Mouse (Mus musculus): ENCODE measurements around the gene Dock9.

Dock9 gene

GRCm38 (mm10) chr14:121797457-121798410 is at the start of gene Dock9:
TSS of gene Dock9 (minus strand) at chr14:121797837.
- peak; percentile 93 for DNase-seq

GRCm38 (mm10) chr14:121844486-121844885 is 46.8 kb upstream of the Dock9 start:
- no peak for DNase-seq

- no peak for DNase-seq
These were observed 42.6 kb upstream of the Dock9 start for GRCm38 (mm10) chr14:121840217-121840616.

- no peak for DNase-seq
These were observed 40.5 kb upstream of the Dock9 start for GRCm38 (mm10) chr14:121838161-121838560.

- no peak for DNase-seq
These were observed 35.4 kb upstream of the Dock9 start for GRCm38 (mm10) chr14:121833001-121833520.

- no peak for DNase-seq
These were observed 32.3 kb upstream of the Dock9 start for GRCm38 (mm10) chr14:121829816-121830442.

- no peak for DNase-seq
These were observed 29.5 kb upstream of the Dock9 start for GRCm38 (mm10) chr14:121827091-121827490.

- peak; percentile 43 for DNase-seq
These were observed 28.1 kb upstream of the Dock9 start for GRCm38 (mm10) chr14:121825521-121826445.

GRCm38 (mm10) chr14:121824322-121825103 is 26.9 kb upstream of the Dock9 start:
- peak; percentile 92 for DNase-seq

GRCm38 (mm10) chr14:121822997-121823396 is 25.4 kb upstream of the Dock9 start:
- DNase-seq = no peak

- DNase-seq = no peak
These were observed 24.9 kb upstream of the Dock9 start for GRCm38 (mm10) chr14:121822506-121822905.

- DNase-seq = no peak
These were observed 9.2 kb upstream of the Dock9 start for GRCm38 (mm10) chr14:121806791-121807190.

GRCm38 (mm10) chr14:121806316-121806715 is 8.7 kb upstream of the Dock9 start:
- no peak for DNase-seq

- DNase-seq = no peak
These were observed 6.8 kb upstream of the Dock9 start for GRCm38 (mm10) chr14:121804461-121804860.

- peak; percentile 72 for DNase-seq
These were observed 3.3 kb upstream of the Dock9 start for GRCm38 (mm10) chr14:121800962-121801361.

GRCm38 (mm10) chr14:121799112-121799511 is 1.5 kb upstream of the Dock9 start:
- no peak for DNase-seq

- DNase-seq = peak; percentile 98
These were observed 768 bp upstream of the Dock9 start for GRCm38 (mm10) chr14:121798411-121798799.

GRCm38 (mm10) chr14:121796571-121797456 is 823 bp downstream of the Dock9 start:
- DNase-seq = no peak

- no peak for DNase-seq
These were observed 2.1 kb downstream of the Dock9 start for GRCm38 (mm10) chr14:121795536-121795935.

- no peak for DNase-seq
These were observed 4.0 kb downstream of the Dock9 start for GRCm38 (mm10) chr14:121793639-121794038.

GRCm38 (mm10) chr14:121791935-121792334 is 5.7 kb downstream of the Dock9 start:
- no peak for DNase-seq

All from kidney, adult 11 months (tissue).